Mouse (Mus musculus): ENCODE data around the gene Tdgf1. TPM values are rescaled to one million over a fixed set of nuclear protein-coding genes. Genes with fewer than 3 reads are reported as not detected.
A peak's percentile ranks its signal among the peaks of the same experiment; 100 is the strongest.

The Tdgf1 gene
- polyA plus RNA-seq, 1 experiment from 2014 or later, result not detected

DNA sequence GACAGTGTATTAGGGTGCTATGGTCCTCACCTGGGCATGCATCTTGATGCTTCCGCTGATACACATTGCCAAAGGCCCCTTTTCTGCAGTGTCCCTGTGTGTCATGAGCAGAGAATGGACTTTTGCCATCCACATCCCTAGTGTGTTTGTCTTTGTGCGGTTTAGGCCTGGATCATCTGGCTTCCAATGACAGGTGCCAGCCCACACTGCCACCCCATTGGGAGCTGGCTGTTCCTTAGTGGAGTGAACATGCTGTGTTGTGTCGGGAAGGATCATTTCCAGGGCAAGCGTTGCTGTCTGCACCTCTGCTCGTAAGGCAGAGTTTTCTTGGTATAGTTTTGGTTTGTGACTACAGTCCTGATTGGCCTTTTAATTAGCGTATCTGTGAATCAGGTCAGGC is 44.8 kb downstream of the Tdgf1 start:
- no peak overlapping the region for H3K9ac ChIP-seq (replicated peaks)

GRCm38 (mm10) chr9:110899451-110900008 is 46.4 kb downstream of the Tdgf1 start:
- Histone ChIP-seq H3K36me3 (replicated peaks; ENCODE audit: insufficient read depth, low read length) (peaks cover 4% of the 10 kb centered on the region), H3K27ac (ENCODE audit: low read depth) (no peak overlapping the region), H3K4me2 (ENCODE audit: low read depth, low read length) (no peak overlapping the region), H3K9ac (replicated peaks) (no peak overlapping the region), H3K4me3 (ENCODE audit: low read depth, low read length) (no peak overlapping the region), H3K4me1 (ENCODE audit: insufficient read depth) (0 out of 2 replicates have a peak, but pooled peaks cover 2% of the 10 kb centered on the region), H3K27me3 (ENCODE audit: insufficient read depth, low read length) (no peaks in the 10 kb centered on the region), H3K9me3 (ENCODE audit: low read length) (no peaks in the 10 kb centered on the region)
- DNase-seq (no peak), ATAC-seq (no peak)
- 67% methylated on average over 10 of the region's 10 CpGs for WGBS (ENCODE audit: insufficient replicate concordance)
- TF ChIP-seq EP300 (IDR thresholded peaks at IDR 0.05; ENCODE audit: low read depth) (no peak), CTCF (IDR thresholded peaks at IDR 0.05; ENCODE audit: low read depth) (no peak)

More for the DNA sequence above, 44.8 kb downstream of the Tdgf1 start:
- 0 out of 2 replicates have a peak, but pooled peaks cover 2% of the 10 kb centered on the region for H3K4me1 ChIP-seq (ENCODE audit: insufficient read depth)
- ATAC-seq (no peak), DNase-seq (no peak)
- H3K4me3 ChIP-seq (ENCODE audit: low read depth, low read length), result no peak overlapping the region
- no peaks in the 10 kb centered on the region for H3K9me3 ChIP-seq (ENCODE audit: low read length)
- no peak overlapping the region for H3K4me2 ChIP-seq (ENCODE audit: low read depth, low read length)
- 83% methylated on average over 6 of the region's 6 CpGs for WGBS (ENCODE audit: insufficient replicate concordance)
- H3K27me3 ChIP-seq (ENCODE audit: insufficient read depth, low read length), result no peaks in the 10 kb centered on the region
- no peak overlapping the region for H3K27ac ChIP-seq (ENCODE audit: low read depth)
- peaks cover 4% of the 10 kb centered on the region; the same call in 1 of the 2 replicates for H3K36me3 ChIP-seq (replicated peaks; ENCODE audit: insufficient read depth, low read length)
- TF ChIP-seq EP300 (IDR thresholded peaks at IDR 0.05; ENCODE audit: low read depth) (no peak), CTCF (IDR thresholded peaks at IDR 0.05; ENCODE audit: low read depth) (no peak)

- H3K27ac ChIP-seq (ENCODE audit: low read depth), result no peak overlapping the region
- peak; percentile 16; the same call in 1 of the 2 replicates for ATAC-seq
- no peak for TF ChIP-seq EP300 (IDR thresholded peaks at IDR 0.05; ENCODE audit: low read depth)
- TF ChIP-seq CTCF (IDR thresholded peaks at IDR 0.05; ENCODE audit: low read depth), result no peak
- H3K9me3 ChIP-seq (ENCODE audit: low read length), result no peaks in the 10 kb centered on the region
- H3K4me1 ChIP-seq (ENCODE audit: insufficient read depth), result peaks cover 5% of the 10 kb centered on the region
- no peak overlapping the region for H3K4me2 ChIP-seq (ENCODE audit: low read depth, low read length)
- no peak for DNase-seq
- 14% methylated on average over 6 of the region's 6 CpGs for WGBS (ENCODE audit: insufficient replicate concordance)
- no peaks in the 10 kb centered on the region for H3K27me3 ChIP-seq (ENCODE audit: insufficient read depth, low read length)
- H3K4me3 ChIP-seq (ENCODE audit: low read depth, low read length), result no peak overlapping the region
- peaks cover 4% of the 10 kb centered on the region for H3K36me3 ChIP-seq (replicated peaks; ENCODE audit: insufficient read depth, low read length)
- no peak overlapping the region for H3K9ac ChIP-seq (replicated peaks)
These were observed 49.4 kb downstream of the Tdgf1 start for GRCm38 (mm10) chr9:110896595-110896994.

- no peak overlapping the region for H3K4me3 ChIP-seq (ENCODE audit: low read depth, low read length)
- peaks cover 7% of the 10 kb centered on the region for H3K36me3 ChIP-seq (replicated peaks; ENCODE audit: insufficient read depth, low read length)
- no peaks in the 10 kb centered on the region for H3K27me3 ChIP-seq (ENCODE audit: insufficient read depth, low read length)
- H3K9ac ChIP-seq (replicated peaks), result no peak overlapping the region
- DNase-seq (no peak), ATAC-seq (no peak)
- no peaks in the 10 kb centered on the region for H3K9me3 ChIP-seq (ENCODE audit: low read length)
- H3K4me1 ChIP-seq (ENCODE audit: insufficient read depth), result peaks cover 11% of the 10 kb centered on the region
- WGBS (ENCODE audit: insufficient replicate concordance), result 57% methylated on average over 7 of the region's 7 CpGs
- H3K4me2 ChIP-seq (ENCODE audit: low read depth, low read length), result no peak overlapping the region
- TF ChIP-seq CTCF (IDR thresholded peaks at IDR 0.05; ENCODE audit: low read depth) (no peak), EP300 (IDR thresholded peaks at IDR 0.05; ENCODE audit: low read depth) (no peak)
- no peak overlapping the region for H3K27ac ChIP-seq (ENCODE audit: low read depth)
These were observed 50.0 kb downstream of the Tdgf1 start for GRCm38 (mm10) chr9:110895994-110896393.

GRCm38 (mm10) chr9:110895507-110895906 is 50.5 kb downstream of the Tdgf1 start:
- WGBS (ENCODE audit: insufficient replicate concordance), result 55% methylated on average over 5 of the region's 5 CpGs
- ATAC-seq, result no peak

DNA sequence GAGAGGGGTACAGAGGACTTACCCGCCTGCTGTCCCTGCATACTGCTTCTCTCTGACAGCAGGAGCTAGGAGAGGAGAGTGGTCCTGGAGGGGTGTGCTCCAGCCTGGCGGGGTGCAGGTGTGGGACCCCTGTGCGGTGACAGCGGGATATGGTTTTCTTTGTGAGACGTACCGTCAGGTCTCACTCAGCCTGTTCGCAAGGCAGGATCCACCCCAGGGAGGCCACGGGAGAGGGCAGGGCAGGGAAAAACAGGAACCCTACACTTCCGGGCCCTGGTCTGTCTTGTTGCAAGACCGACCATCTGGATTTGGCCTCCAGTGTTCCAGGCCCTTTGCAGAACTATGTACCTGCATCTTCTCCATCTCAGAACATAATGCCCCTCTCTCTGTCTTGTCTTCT is 52.5 kb downstream of the Tdgf1 start:
- no peak for TF ChIP-seq EP300 (IDR thresholded peaks at IDR 0.05; ENCODE audit: low read depth)
- no peak for TF ChIP-seq CTCF (IDR thresholded peaks at IDR 0.05; ENCODE audit: low read depth)
- Histone ChIP-seq H3K27ac (ENCODE audit: low read depth) (no peak overlapping the region), H3K27me3 (ENCODE audit: insufficient read depth, low read length) (no peaks in the 10 kb centered on the region), H3K4me2 (ENCODE audit: low read depth, low read length) (peak overlapping the region; percentile 33), H3K4me1 (ENCODE audit: insufficient read depth) (peaks cover 26% of the 10 kb centered on the region), H3K36me3 (replicated peaks; ENCODE audit: insufficient read depth, low read length) (peaks cover 6% of the 10 kb centered on the region), H3K9ac (replicated peaks) (no peak overlapping the region), H3K4me3 (ENCODE audit: low read depth, low read length) (no peak overlapping the region), H3K9me3 (ENCODE audit: low read length) (no peaks in the 10 kb centered on the region)
- WGBS (ENCODE audit: insufficient replicate concordance), result 42% methylated on average over 10 of the region's 10 CpGs
- DNase-seq (no peak), ATAC-seq (no peak)

More at GRCm38 (mm10) chr9:110895507-110895906, 50.5 kb downstream of the Tdgf1 start:
- Histone ChIP-seq H3K9me3 (ENCODE audit: low read length) (no peaks in the 10 kb centered on the region), H3K27me3 (ENCODE audit: insufficient read depth, low read length) (no peaks in the 10 kb centered on the region), H3K9ac (replicated peaks) (no peak overlapping the region), H3K36me3 (replicated peaks; ENCODE audit: insufficient read depth, low read length) (peaks cover 7% of the 10 kb centered on the region), H3K4me3 (ENCODE audit: low read depth, low read length) (no peak overlapping the region), H3K4me2 (ENCODE audit: low read depth, low read length) (no peak overlapping the region), H3K4me1 (ENCODE audit: insufficient read depth) (peaks cover 16% of the 10 kb centered on the region), H3K27ac (ENCODE audit: low read depth) (no peak overlapping the region)
- no peak for DNase-seq
- no peak for TF ChIP-seq EP300 (IDR thresholded peaks at IDR 0.05; ENCODE audit: low read depth)
- no peak for TF ChIP-seq CTCF (IDR thresholded peaks at IDR 0.05; ENCODE audit: low read depth)

All from liver, postnatal 0 days (tissue).